Mouse (Mus musculus) naive thymus-derived CD4-positive, alpha-beta T cell, adult 2 months (primary cell): ENCODE data around the gene Zscan29.

Source experiments
- DNase-seq: peaks from one replicate; pipeline ENCODE4 v3.0.0-alpha.2; 2011; ENCODE audit warnings: low read depth

The Zscan29 gene

DNA sequence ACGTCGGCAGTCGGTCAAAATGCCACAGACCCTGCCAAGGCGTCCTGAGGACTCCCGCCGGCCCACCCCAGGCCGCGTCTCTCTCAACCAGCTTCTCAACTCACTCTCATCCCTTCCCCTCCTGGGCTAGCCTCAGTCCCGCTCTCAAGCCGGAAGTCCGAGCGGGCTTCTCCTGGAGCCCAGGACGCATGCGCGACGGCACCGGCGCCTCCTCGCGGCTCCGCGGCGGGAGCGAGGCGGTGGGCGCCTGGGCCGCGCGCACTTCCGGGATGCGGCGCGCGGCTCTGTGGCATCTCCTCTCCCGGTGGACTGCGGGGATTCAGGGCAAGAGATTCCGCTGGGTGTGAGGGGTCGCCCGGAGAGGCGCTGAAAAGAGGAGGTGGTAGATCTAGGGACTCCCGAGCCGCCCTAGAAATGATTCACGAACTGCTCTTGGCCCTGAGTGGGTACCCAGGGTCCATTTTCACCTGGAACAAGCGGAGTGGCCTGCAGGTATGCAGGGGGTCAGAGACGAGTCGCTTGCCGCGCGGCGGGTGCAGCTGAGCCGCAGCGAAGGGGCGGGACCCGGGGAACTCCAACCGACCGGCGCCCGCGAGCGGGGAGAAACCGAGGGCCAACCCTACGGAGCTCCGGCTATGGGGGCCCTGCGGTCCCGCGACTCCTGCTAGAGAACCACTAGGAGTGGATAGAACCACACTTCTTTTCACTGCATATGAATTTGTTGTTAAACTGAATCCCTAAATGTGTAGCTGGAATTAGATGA lies at the start of gene Zscan29:
Zscan29 (minus strand) TSS at position 146 of the 763 bp plus-strand sequence.
- peak; percentile 92 for DNase-seq

DNA sequence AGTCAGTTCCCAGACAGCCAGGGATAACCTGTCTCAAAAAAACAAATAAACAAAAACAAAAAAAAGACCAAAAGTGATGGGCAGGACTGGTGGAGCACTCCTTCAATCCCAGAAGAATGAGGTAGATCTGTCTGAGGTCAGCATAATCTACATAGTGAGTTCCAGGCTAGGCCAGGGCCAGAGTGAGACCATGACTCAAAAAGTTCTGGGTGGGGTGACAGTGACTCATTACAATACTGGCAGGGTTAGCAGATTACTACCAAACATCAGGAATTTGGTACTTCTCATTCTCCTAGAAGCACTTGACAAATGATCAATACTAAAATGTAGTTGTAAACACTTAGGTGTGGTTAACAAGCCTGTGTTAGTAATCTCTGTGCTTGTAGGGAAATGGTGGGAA lies 49.1 kb upstream of the Zscan29 start:
- no peak for DNase-seq

DNA sequence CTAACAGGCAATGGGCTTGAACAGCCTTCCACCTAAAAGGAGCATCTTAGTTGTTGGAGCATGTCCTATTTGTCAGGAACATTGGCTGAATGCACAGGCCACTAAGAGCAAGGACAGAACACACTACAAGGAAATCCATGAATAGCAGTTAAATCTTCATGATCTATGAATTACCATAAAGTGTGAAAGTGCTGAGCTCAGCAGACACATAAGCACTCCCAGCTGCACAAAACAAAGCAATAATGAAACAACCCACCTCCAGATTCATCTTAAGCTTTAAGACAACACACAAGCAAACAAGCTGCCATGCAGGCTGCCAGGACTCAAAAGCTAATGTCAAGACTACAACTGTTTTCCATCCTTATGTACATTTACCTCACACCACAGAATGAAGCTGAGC lies 48.3 kb upstream of the Zscan29 start:
- DNase-seq: no peak

DNA sequence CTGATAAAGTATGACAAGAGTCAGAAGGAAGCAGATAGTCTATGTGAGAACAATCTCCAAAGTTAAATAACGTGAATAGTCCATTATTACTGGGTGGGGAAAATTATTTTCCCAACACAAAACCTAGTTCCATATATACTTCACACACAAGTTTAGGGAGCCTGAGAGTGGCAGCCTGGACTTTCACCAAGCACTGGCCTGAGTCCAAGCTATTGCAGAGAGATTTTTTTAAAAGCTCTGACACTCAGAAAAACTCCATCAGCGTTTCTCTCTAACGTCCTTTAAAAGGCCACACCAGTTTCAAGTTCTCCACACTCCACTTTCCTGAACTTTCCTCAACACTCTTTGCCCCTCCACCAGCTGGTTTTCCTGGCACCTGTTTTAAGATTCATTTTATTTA lies 43.6 kb upstream of the Zscan29 start:
- no peak for DNase-seq

DNA sequence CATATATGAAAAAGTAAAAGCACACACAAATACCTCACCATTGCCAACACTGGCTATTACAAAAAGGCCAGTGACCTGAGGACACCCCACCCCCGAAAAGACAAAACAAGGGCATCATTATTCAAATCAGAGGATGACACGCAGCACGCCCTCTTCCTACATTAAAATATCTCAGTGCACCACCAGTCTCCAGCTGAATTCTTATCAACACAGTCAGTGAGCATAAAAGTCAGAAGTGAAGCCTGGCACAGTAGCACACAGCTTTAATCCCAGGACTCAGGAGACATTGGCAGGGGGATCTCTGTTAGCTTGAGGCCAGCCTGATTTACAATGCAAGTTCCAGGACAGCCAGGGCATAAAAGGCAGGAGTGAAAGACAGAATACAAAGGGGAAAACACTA lies 35.6 kb upstream of the Zscan29 start:
- no peak for DNase-seq

DNA sequence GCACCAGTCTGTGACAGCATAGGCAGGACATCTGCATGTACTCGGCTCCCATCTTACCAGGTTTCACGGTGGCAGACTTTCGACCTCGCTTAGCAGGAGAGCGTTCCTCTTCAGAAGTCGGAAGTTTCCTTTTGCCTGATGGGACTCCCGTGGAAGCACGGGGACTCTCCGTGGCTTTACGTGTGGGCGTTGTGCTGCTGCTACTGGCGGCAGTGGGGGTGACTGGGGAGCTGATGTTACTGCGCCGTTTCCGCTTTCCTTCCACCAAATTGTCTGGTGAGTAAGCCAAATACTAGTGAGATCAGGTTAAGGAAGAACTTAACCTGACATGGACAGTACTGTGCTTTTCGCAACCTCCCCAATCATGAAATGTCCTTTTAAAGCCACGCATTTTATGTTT lies 33.4 kb upstream of the Zscan29 start:
- DNase-seq: no peak

DNA sequence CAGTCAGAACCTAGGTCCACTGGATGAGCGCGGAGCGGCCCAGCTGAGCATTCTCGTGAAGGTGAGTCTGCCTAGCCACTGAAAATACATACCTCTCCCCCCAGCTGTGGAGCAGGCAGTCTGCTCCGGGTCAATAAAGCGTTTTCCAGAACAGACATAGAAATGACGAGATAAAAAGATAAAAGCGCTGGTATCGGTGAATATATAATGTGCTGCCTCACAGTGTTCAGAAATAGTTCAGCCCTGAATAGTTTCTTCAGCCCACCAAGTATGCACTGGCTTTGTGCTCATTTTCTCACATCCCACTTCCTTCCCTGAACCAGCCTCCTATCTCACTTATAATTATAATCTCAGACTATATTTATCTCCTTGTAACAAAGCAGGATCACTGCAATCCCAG lies 24.5 kb upstream of the Zscan29 start:
- DNase-seq: no peak

DNA sequence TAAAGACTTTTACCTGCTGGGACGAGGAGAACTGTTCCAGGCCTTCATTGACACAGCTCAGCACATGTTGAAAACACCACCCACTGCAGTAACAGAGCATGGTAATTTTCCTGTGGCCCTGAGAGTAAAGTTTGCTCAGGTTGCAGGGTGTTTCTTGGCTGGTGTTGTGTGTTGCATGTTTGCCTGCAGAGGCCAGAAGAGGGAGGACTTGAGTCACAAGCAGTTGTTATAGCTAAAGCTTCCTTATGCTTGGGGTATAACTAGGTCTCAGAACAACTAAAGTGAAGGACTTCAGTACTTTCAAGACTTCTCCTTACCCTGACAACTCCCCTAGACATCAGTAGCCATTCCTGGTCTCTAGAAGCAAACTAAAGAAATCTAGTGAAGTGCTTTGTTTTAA lies 17.6 kb upstream of the Zscan29 start:
- no peak for DNase-seq

DNA sequence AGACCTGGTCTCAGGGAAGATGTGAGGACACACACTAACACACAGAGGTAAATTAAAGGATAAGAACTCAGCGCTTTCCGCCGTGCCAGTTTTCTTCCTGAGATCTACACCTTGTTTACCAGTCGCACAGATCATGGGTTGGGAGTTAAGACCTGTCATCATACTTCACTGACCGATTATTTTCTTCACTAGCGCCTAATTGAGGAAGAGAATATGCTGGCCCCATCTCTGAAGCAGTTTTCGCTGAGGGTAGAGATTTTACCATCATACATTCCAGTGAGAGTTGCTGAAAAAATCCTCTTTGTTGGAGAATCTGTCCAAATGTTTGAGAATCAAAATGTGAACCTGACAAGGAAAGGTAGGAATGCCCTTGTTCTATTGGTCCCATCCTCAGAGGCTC lies 13.2 kb upstream of the Zscan29 start:
- DNase-seq: no peak

DNA sequence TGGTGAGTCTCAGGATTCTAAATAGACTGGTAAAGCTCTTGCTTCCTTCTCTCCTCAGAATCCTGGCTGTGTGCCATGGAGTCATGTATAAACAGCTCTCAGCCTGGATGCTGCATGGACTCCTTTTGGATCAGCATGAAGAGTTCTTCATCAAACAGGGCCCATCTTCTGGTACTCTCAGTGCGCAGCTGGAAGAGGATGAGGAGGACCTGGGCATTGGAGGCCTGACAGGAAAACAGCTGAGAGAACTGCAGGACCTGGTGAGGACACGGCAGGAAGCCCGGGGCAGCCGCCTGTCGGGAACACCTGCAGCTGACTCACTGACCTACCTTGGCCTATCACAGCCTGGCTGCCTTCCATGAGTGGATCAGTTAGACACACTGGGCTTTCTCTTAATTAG lies 12.5 kb upstream of the Zscan29 start:
- DNase-seq: no peak

DNA sequence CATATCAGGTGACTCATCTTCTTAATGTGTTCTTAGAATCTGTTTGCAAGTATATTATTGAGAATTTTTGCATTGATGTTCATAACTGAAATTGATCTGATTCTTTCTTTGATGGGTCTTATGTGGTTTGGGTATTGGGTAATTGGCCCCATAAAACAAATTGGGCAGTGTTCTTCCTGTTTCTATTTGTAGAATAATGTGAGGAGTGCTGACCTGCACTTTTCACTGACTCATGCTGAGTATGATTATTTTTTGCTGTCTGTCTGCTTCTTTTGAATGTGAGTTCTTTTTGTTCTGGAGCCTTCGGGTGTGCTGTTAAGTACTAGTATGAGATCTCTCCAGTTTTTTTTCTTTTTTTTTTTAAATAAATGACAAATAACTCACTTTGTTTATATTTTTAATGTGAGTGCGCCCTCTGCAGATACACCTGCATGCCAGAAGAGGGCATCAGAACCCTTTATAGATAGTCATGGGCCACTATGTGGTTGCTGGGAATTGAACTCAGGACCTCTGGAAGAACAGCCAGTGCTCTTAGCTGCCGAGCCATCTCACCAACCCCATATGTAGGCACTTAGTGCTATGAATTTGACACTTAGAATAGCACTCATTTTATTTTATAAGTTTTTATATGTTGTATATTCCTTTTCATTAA lies 8.0 kb upstream of the Zscan29 start:
- DNase-seq: no peak

DNA sequence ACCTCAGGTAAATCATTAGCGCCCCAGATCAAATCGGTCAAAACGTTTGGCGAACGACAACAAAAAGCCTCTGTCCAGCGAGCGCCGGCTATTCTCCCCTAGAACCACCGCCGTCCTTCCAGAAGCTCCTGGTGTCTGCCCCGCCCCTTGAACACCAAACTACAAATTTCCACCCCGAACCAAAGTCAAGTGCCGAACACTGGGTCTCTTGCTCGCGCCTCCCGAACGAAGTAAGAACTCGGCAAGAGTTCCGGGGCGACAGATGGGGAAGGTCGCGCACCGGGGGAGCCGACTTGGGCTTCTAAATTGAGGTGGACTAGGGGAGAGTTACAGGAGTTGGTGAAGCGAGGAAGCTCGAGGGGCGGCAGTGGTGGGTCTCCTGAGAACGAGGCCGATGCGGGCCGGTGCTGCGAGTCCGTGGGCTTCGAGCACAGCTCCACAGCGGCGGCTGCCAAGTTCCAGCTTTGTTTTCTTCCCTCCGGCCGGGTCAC lies 399 bp downstream of the Zscan29 start, which contains the start of gene Tubgcp4:
Tubgcp4 (plus strand) TSS at position 174 of the 491 bp plus-strand sequence.
- no peak for DNase-seq

DNA sequence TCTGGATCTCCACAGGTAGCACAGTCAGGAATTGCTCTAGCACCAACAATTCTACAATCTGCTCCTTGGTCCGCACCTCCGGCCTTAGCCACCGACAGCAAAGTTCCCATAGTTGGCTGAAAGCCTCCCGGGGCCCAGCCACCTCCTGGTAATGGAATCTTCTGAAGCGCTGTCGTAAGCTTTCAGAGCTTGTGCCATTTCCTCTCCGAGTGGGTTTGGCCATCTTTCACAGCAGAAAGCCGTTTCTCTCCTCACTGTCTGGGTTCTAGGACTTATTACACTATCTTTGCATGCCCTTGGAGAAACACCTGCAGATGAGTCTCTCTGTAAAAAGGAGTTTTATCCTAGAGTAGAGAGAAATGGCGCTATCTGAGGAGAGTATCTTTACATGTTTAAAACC lies 1.0 kb downstream of the Zscan29 start:
- peak; percentile 53 for DNase-seq

DNA sequence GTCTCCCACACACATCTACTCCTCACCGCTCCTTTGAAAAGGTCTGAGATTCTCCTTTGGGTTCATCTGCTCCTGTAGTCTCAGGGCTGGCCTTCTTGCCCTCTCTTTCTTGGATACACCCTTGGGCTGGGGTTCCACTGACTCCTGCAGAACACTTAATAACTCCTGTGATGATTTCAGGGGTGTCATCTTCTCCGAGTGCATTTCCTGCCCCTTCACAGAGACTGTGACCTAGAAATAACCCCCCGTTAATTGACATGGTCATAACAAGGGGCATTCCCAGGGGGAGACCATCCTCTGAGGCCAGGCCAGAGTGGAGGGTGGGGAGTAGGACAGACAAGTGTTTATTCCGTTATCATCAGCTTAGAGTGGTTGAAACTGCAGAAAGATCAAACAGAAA lies 1.8 kb downstream of the Zscan29 start:
- DNase-seq: peak; percentile 11

DNA sequence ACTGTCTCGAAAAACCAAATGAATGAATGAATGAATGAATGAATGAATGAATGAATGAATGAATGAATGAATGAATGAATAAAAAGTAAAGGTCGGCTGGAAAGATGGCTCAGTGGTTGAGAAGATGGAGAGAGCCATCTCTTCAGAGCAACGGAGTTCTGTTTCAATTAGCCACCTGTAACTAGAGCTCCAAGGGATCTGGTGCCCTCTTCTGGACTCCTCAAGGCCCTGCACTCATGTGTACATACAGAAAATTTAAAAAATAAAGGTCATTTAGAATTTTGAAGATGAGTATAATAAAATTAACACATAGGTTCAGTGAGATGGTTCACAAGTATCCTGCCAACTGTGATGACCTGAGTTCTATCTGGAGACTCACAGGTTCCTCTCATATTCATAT lies 17.8 kb downstream of the Zscan29 start:
- no peak for DNase-seq

DNA sequence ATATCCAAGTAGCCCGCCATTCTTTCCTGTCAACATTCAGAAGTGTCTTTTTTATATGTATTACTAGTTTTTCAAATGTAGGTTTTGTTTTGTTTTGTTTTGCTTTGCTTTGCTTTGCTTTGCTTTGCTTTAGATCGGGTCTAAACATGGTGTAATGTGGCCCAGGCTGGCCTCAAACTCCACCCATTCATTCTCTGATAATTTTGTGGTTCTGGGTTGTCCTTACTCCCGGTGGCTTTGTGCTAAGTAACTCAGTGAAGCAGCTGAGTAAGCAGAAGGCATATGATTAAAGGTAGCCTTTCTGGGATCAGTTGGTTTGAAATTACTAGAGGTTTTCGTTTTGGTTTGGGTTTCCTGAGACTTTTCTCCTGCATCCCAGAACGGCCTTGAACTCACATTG lies 21.2 kb downstream of the Zscan29 start:
- DNase-seq: no peak

DNA sequence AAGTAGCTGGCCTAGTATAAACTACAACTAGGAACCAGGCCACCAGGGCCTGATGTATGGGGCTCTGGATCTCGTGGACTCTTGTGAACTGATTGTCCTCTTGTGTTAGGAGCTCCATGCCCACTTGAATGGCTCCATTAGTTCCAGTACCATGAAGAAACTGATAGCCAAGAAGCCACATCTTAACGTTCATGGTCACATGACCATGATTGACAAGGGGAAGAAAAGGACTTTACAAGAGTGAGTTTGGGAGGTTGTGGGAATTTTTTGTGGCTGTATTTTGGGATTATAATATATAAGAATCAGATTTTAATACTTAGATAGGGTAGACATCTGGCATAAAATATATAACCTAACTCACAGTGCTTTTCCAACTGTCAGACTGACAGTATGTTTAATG lies 28.5 kb downstream of the Zscan29 start:
- no peak for DNase-seq

DNA sequence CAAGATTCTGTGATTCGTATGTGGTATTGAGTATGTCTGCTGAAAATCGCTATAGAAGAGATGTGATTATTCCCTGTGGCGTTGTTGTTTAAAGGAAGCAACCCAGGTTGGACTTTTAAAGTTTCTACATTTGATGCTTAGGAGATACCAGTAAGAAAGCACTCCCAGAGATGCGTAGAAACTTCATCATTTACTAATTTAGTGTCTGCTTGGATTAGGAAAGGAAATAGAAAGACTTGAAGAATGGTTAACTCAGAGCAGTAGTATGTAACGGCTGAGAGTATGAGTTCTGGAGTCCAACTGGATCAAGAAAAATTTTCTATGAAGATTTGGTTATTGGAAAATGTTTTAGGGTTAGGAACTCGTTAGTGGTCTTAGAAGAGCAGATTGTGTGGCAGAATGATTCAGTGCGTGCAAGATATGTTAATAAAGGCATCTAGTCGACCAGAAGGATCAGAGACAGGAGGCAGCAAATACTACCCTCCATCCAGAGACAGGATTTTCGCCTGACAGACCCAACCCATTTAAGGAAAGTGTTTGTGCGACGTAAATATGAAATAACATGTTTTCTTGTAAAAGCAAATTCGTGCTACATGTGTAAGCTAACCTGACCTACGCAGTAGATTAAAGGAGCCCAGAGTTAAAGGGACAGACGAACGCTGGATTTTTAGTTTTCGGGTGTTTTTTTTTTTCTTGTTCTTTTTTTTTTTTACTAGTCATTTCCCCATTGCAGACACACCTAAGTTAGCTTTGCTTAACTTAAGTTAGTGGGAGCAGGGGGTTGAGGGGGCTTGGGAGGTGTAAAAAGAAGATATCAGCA lies 29.5 kb downstream of the Zscan29 start:
- DNase-seq: peak; percentile 34

DNA sequence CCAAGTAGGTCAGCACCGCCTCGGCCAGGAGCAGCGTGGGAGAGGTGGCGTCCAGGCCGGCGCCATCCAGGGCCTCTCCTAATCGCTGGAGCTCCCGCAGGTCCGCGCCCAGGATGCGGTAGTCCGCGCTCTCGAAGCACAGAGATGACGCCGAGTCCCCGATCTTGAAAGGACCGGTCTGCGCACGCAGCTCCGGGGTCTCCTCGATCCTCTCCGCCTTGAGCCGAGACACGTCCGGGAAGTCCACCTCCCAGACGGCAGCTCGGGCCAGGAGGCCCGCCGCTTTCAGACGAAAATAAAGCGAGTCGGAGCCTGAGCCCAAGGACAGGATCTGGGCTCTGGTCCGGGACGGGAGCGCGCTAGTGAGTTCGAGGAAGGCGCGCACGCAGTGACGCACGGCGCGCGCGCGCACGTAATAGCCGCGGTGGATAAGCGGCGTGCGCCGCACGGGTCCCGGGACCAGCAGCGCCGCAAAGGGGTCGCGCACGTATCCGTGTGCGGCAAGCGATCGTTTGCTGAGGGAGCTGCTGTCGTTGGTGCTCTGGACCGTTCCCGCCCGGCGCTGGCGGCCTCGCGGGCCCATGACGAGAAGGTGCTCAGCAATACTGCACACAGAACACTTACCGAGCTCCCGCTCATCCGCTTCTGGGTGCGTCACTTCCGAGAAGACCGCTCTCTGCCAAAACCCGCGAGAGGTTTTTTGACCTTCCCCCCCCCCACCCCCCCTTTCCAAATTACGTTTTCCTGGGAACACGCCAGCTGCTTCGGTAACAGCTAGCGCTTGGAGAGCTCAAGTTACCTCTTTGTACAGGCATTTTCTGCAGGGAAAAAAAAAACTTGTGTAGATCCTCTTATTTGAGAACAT lies 30.7 kb downstream of the Zscan29 start, which contains the start of the genes Adal and Lcmt2:
Adal (plus strand) TSS at position 411 of the 865 bp plus-strand sequence.
Lcmt2 (minus strand) TSS at position 636 of the 865 bp plus-strand sequence.
- peak; percentile 93 for DNase-seq

DNA sequence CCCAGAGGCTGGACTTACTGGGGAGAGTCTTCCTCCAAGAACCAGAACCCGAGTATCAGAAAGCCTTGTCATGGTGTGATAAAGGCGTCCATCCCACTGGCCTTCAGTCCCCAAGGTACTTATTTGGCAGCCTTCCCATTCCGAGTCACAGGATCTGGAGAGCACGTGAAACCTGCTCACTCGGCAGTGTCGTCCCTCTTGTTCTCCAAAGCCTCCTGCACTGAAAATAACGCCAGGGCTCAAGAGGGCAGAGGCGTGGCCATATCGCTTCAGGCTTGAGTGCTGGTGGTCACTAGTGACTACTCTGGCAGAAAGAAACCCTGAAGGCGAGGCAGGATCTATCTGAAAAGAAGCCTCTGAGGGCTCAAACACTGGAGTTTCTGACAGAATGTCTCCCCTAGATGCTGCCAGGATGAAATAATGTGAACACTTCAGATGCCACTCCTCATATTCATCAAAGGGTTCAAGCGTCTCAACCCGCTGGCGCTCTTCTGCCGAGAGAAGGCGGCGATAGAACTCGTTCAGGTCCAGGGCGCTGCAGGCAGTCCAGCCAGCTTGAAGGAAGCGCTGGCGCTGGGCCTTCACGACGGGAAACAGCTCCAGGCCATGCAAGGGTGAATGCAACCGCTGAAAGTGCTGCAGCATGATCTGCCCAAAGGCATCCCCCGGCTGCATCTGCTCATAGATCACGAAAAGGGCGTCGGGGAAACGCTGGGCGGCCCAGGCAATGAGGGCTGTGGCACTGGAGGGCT lies 31.5 kb downstream of the Zscan29 start:
- DNase-seq: no peak

DNA sequence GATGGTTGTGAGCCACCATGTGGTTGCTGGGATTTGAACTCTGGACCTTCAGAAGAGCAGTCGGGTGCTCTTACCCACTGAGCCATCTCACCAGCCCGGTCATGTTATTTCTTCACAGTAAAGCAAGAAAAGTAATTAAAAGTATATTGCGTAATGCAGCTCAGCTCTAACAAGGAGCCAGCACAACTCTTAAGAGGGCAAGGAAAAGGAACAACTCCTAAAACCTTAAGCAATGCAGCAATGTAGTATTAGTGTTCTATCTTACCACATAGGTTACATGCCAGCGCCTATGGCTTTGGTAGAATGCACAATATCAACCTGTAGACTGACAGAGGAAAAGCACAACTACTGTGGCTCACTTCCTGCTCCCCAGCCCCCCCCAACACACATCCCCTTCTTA lies 33.6 kb downstream of the Zscan29 start:
- DNase-seq: peak; percentile 33
